Mouse (Mus musculus): ENCODE data around the gene Manbal. TPM values are rescaled to one million over a fixed set of nuclear protein-coding genes. Genes with fewer than 3 reads are reported as not detected.
"Not testable (repeated sequence)": the region's sequence is repeated elsewhere in the genome, so short reads cannot be mapped to it uniquely, and the experiment has no call there.

Gene Manbal
- polyA plus RNA-seq, 1 experiment = 80.2 TPM

DNA sequence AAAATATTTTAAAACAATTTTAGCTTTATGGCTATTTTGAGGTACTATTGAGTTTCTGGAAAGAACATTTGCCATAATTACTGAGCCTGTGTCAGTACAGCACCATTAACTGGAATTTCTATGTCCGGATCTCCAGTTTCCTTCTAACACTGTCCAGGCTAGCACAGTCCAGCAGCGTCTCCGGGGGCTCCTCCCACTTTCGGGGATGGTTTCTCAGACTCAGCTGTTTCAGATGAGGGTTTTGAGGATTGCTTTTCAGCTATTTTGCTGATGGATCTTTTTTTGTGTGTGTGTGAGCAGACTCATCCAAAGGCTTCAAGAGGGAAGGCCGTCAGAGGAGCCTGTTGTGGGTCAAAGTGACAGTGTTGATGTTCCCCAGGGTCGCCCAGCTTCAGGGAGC is 4.3 kb downstream of the Manbal start:
- DNase-seq (ENCODE audit: low read depth) = no peak
- TF ChIP-seq CTCF (IDR thresholded peaks at IDR 0.05; ENCODE audit: borderline replicate concordance, extremely low read depth, insufficient read depth, insufficient read length) = no peak
- TF ChIP-seq POLR2A (IDR thresholded peaks at IDR 0.05; ENCODE audit: borderline replicate concordance, extremely low read depth, insufficient read depth, insufficient read length, poor library complexity, severe bottlenecking) = no peak

- no peak for DNase-seq (ENCODE audit: low read depth)
- TF ChIP-seq POLR2A (IDR thresholded peaks at IDR 0.05; ENCODE audit: borderline replicate concordance, extremely low read depth, insufficient read depth, insufficient read length, poor library complexity, severe bottlenecking) (no peak), CTCF (IDR thresholded peaks at IDR 0.05; ENCODE audit: borderline replicate concordance, extremely low read depth, insufficient read depth, insufficient read length) (no peak)
Observed at GRCm38 (mm10) chr2:157373681-157374080, 6.3 kb downstream of the Manbal start.

DNA sequence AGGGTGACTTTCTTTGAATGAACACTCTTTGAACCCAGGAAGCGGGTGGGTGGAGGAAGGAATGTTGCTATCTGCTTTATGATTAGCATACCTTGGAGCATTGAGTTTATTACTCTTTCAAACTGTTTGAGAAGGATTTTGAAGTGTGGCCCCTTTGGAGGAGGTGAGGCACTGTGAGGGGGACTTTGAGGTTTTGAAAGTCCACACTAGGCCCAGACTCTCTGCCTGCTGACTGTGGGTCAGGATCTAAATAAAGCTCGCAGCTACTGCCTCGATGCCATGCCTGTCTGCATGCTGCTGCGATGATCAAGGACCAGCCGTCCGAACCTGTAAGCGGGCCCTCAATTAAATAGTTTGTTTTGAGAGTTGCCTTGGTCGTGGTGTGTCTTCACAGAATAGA is 7.7 kb downstream of the Manbal start:
- DNase-seq (ENCODE audit: low read depth) = no peak
- TF ChIP-seq POLR2A (IDR thresholded peaks at IDR 0.05; ENCODE audit: borderline replicate concordance, extremely low read depth, insufficient read depth, insufficient read length, poor library complexity, severe bottlenecking) = no peak
- TF ChIP-seq CTCF (IDR thresholded peaks at IDR 0.05; ENCODE audit: borderline replicate concordance, extremely low read depth, insufficient read depth, insufficient read length) = no peak

- TF ChIP-seq POLR2A (IDR thresholded peaks at IDR 0.05; ENCODE audit: borderline replicate concordance, extremely low read depth, insufficient read depth, insufficient read length, poor library complexity, severe bottlenecking) = no peak
- no peak for TF ChIP-seq CTCF (IDR thresholded peaks at IDR 0.05; ENCODE audit: borderline replicate concordance, extremely low read depth, insufficient read depth, insufficient read length)
- peak; percentile 26 for DNase-seq (ENCODE audit: low read depth)
Observed at GRCm38 (mm10) chr2:157375794-157376757, 8.7 kb downstream of the Manbal start.

- TF ChIP-seq CTCF (IDR thresholded peaks at IDR 0.05; ENCODE audit: borderline replicate concordance, extremely low read depth, insufficient read depth, insufficient read length) = no peak
- TF ChIP-seq POLR2A (IDR thresholded peaks at IDR 0.05; ENCODE audit: borderline replicate concordance, extremely low read depth, insufficient read depth, insufficient read length, poor library complexity, severe bottlenecking) = no peak
- no peak for DNase-seq (ENCODE audit: low read depth)
Observed at GRCm38 (mm10) chr2:157376995-157377394, 9.6 kb downstream of the Manbal start.

DNA sequence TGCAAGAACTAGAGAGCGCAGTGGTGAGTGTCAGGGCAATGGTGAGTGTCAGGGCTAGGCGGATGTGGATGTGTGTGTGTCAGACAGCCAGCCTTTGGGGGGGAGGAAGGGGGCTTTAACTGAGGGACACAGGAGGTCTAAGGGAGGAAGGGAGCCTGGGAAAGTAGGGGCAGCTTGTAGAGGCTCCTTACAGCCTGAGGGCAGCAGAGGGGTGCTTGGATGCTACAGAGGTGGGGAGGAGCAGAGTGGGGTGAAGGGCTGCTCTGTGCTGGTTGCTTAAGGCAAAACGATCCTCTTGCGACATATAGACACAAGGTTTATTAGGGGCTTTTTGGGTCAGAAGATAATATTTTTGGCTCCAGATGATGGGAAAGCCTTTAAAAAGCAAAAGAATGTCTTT is 17.4 kb downstream of the Manbal start:
- peak; percentile 41 for DNase-seq (ENCODE audit: low read depth)
- TF ChIP-seq CTCF (IDR thresholded peaks at IDR 0.05; ENCODE audit: borderline replicate concordance, extremely low read depth, insufficient read depth, insufficient read length) = no peak
- no peak for TF ChIP-seq POLR2A (IDR thresholded peaks at IDR 0.05; ENCODE audit: borderline replicate concordance, extremely low read depth, insufficient read depth, insufficient read length, poor library complexity, severe bottlenecking)

DNA sequence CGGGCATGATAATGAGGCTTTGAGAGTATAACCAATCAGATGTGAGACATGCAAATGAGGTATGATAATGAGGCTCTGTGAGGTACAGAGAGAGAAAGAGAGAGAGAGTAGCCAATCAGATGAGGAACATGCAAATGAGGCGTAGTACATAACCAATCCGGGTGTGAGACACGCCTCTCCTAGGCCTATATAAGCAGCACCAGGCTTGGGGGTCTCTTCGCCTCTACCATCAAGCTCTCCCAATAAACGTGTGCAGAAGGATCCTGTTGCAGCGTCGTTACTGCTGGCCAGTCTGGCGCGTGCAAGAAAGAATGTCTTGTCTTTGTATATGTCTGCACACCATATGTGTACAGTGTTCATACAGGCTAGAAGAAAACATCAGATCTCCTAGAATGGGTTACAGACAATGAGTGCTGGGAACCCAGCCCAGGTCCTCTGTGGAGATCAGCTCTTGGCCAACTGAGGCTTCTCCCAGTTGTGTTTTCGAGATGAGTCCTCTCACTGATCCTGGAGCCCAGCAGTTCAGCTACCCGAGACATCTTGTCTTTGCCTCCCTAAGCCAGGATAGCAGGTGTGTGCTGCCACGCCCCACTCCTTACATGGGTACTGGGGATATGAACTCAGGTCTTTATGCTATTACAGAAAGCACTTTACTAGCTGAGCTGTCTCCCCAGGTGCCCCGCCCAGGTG is 21.7 kb downstream of the Manbal start:
- DNase-seq (ENCODE audit: low read depth) = not testable (repeated sequence)

GRCm38 (mm10) chr2:157389591-157389921 is 22.2 kb downstream of the Manbal start:
- TF ChIP-seq CTCF (IDR thresholded peaks at IDR 0.05; ENCODE audit: borderline replicate concordance, extremely low read depth, insufficient read depth, insufficient read length) (no peak), POLR2A (IDR thresholded peaks at IDR 0.05; ENCODE audit: borderline replicate concordance, extremely low read depth, insufficient read depth, insufficient read length, poor library complexity, severe bottlenecking) (no peak)
- DNase-seq (ENCODE audit: low read depth) = no peak

GRCm38 (mm10) chr2:157392331-157392730 is 24.9 kb downstream of the Manbal start:
- DNase-seq (ENCODE audit: low read depth) = no peak
- TF ChIP-seq POLR2A (IDR thresholded peaks at IDR 0.05; ENCODE audit: borderline replicate concordance, extremely low read depth, insufficient read depth, insufficient read length, poor library complexity, severe bottlenecking) = no peak
- no peak for TF ChIP-seq CTCF (IDR thresholded peaks at IDR 0.05; ENCODE audit: borderline replicate concordance, extremely low read depth, insufficient read depth, insufficient read length)

GRCm38 (mm10) chr2:157393549-157393948 is 26.2 kb downstream of the Manbal start:
- no peak for TF ChIP-seq CTCF (IDR thresholded peaks at IDR 0.05; ENCODE audit: borderline replicate concordance, extremely low read depth, insufficient read depth, insufficient read length)
- no peak for TF ChIP-seq POLR2A (IDR thresholded peaks at IDR 0.05; ENCODE audit: borderline replicate concordance, extremely low read depth, insufficient read depth, insufficient read length, poor library complexity, severe bottlenecking)
- no peak for DNase-seq (ENCODE audit: low read depth)

DNA sequence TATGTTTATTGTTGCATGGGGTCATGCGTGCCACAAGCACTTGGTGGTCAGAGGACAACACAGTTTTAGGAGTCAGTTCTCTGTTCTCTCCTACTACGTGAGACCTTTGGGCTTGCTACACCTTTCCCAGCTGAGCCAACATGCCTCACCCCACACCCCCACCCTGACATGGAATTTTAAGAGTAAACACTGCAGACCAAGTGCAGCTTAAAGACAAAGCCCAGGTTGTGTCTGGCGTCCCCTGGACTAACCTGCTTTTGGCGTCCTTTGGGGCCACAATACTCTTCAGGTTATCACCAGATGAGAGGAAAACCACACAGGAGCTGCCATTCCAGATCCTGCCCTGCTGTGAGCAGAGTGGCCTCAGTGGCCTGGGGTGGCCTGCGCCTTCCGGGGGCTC is 27.5 kb downstream of the Manbal start:
- no peak for TF ChIP-seq POLR2A (IDR thresholded peaks at IDR 0.05; ENCODE audit: borderline replicate concordance, extremely low read depth, insufficient read depth, insufficient read length, poor library complexity, severe bottlenecking)
- DNase-seq (ENCODE audit: low read depth) = no peak

- TF ChIP-seq CTCF (IDR thresholded peaks at IDR 0.05; ENCODE audit: borderline replicate concordance, extremely low read depth, insufficient read depth, insufficient read length) = no peak
- no peak for TF ChIP-seq POLR2A (IDR thresholded peaks at IDR 0.05; ENCODE audit: borderline replicate concordance, extremely low read depth, insufficient read depth, insufficient read length, poor library complexity, severe bottlenecking)
- no peak for DNase-seq (ENCODE audit: low read depth)
Observed at GRCm38 (mm10) chr2:157395371-157395770, 28.0 kb downstream of the Manbal start.

All from brain, embryonic 14.5 days (tissue).